Mouse (Mus musculus): ENCODE data around the gene Greb1. TPM values are rescaled to one million over a fixed set of nuclear protein-coding genes. Genes with fewer than 3 reads are reported as not detected.

Gene Greb1
- polyA plus RNA-seq, 1 experiment from 2014 or later, result 0.59 TPM

DNA sequence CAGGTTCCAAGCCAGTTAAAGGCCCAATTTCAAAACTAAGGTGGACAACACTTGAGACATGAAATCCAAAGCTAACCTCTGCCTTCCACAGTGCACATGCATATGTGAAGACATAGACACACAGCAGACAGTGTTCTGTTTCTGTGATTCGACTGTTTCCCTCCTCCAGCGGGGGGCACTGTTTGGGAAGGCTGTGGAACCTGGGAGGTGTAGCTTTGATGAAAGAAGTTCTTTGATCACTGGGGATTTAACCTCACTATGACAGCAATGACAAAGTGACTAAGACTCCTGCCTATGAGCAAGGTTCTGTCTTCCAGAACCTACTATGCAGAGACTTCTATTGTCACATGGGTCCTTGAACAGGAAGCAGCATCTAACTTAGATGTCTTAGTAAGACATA lies 29.1 kb upstream of the Greb1 start:
- Histone ChIP-seq H3K4me1 (replicated peaks) (0 out of 2 replicates have a peak, but pooled peaks cover 2% of the 10 kb centered on the region), H3K9me3 (replicated peaks) (no peaks in the 10 kb centered on the region), H3K9ac (no peak overlapping the region), H3K27ac (replicated peaks) (no peak overlapping the region), H3K4me3 (replicated peaks) (no peak overlapping the region), H3K27me3 (no peaks in the 10 kb centered on the region), H3K4me2 (no peak overlapping the region), H3K36me3 (replicated peaks) (peaks cover 12% of the 10 kb centered on the region)
- 68% methylated on average over 2 of the region's 2 CpGs for WGBS (ENCODE audit: insufficient replicate concordance)
- no peak for ATAC-seq (ENCODE audit: insufficient read depth)

DNA sequence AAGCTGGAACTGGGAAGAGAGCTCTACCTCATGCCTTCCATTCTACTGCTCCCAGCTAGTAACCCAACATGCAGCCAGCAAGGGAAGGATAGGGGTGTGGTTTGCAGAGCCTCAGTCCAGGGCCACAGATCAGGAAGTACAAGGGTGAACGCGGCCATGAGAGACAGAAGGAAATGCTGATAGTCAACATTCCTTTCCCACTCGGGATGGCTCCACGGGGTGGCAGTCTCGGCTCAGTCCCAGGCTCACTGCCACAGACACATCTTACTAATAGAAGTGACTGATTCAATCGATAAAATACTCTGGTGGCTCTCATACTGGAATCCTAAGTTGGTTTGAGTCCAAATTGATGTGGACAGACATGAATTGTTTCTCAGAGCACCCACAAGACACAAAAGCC lies 27.8 kb upstream of the Greb1 start:
- WGBS (ENCODE audit: insufficient replicate concordance), result 23% methylated on average over 6 of the region's 6 CpGs
- Histone ChIP-seq H3K9ac (no peak overlapping the region), H3K36me3 (replicated peaks) (peaks cover 24% of the 10 kb centered on the region), H3K9me3 (replicated peaks) (no peaks in the 10 kb centered on the region), H3K27me3 (no peaks in the 10 kb centered on the region), H3K4me1 (replicated peaks) (0 out of 2 replicates have a peak, but pooled peaks cover 2% of the 10 kb centered on the region), H3K4me3 (replicated peaks) (no peak overlapping the region), H3K27ac (replicated peaks) (no peak overlapping the region), H3K4me2 (no peak overlapping the region)
- ATAC-seq (ENCODE audit: insufficient read depth), result no peak

DNA sequence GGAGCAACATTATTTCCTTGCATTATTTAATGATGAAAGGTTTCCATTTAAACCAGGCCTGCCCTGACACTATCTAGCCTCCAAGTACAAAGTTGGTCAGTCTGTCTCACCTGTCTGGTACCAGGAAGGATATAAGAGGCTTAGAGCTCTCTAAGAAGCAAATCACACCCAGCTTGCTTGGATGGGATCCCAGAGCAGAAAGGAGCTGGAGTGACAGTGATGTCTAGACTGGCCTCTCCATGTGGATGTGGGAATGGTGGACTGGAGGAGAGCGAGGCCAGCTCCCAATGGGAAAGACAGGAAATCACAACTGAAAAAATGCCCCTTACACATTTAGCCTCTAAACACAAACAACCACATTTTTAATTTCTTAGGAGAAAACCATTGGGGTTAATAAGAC lies 23.0 kb upstream of the Greb1 start:
- no peaks in the 10 kb centered on the region for H3K27me3 ChIP-seq
- H3K4me3 ChIP-seq (replicated peaks), result no peak overlapping the region
- no peaks in the 10 kb centered on the region for H3K4me1 ChIP-seq (replicated peaks)
- peaks cover 68% of the 10 kb centered on the region for H3K36me3 ChIP-seq (replicated peaks)
- no peak overlapping the region for H3K4me2 ChIP-seq
- H3K27ac ChIP-seq (replicated peaks), result no peak overlapping the region
- no peak overlapping the region for H3K9ac ChIP-seq
- 92% methylated on average over 1 of the region's 1 CpGs for WGBS (ENCODE audit: insufficient replicate concordance)
- ATAC-seq (ENCODE audit: insufficient read depth), result no peak
- H3K9me3 ChIP-seq (replicated peaks), result no peaks in the 10 kb centered on the region

DNA sequence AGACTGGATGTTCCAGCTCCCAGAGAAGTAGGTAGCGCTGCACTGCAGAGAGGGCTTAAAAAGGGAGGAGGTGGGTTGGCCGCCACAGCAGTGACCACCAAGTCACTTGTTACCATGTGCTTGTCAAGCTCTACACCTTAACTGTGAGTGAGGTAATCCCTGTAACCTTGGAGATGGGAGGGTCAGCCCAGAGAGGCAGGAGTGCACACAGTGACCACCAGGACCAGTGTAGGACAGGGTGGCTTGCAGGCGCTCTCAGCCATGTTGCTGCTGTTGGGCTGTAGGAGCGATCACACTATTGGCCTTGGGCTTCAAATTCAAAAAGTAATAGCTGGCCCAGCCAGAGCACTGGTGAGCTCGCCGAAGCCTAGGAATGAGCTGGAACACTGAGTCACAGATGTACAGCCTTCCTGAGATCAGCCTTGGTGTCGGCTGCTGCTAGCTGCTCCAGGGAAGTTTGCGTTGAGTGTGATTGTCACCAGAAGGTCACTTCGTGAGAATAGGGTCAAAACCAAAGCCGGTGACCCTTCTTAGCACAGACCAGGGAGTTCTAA lies 21.6 kb upstream of the Greb1 start:
- WGBS (ENCODE audit: insufficient replicate concordance), result 84% methylated on average over 10 of the region's 10 CpGs
- Histone ChIP-seq H3K9me3 (replicated peaks) (no peaks in the 10 kb centered on the region), H3K27ac (replicated peaks) (no peak overlapping the region), H3K4me1 (replicated peaks) (no peaks in the 10 kb centered on the region), H3K36me3 (replicated peaks) (peaks cover 80% of the 10 kb centered on the region), H3K4me2 (no peak overlapping the region), H3K9ac (no peak overlapping the region), H3K4me3 (replicated peaks) (no peak overlapping the region), H3K27me3 (no peaks in the 10 kb centered on the region)
- no peak for ATAC-seq (ENCODE audit: insufficient read depth)

DNA sequence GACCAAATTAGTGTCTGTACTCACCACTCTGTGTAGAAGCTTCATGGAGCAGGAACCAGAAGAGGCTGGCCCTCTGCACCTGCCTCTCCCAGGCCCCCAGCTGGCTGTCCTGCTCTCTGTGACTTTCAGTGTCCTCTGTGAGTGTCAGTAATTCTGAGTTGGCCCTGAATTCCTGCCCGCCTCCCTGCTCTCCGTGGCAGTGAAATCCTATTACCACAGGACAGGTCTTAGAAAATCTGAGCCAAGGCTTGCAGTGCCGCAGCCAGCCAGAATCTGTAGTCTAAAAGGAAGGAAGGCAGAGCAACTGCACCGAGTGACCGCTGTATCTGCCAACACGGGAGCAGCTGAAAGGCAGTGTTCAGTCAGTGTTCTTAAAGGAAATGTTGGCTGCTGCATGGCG lies 20.1 kb upstream of the Greb1 start:
- Histone ChIP-seq H3K9ac (no peak overlapping the region), H3K4me2 (no peak overlapping the region), H3K27ac (replicated peaks) (no peak overlapping the region), H3K27me3 (no peaks in the 10 kb centered on the region), H3K4me3 (replicated peaks) (no peak overlapping the region), H3K36me3 (replicated peaks) (peaks cover 86% of the 10 kb centered on the region), H3K4me1 (replicated peaks) (no peaks in the 10 kb centered on the region; the same call in 1 of the 2 replicates), H3K9me3 (replicated peaks) (no peaks in the 10 kb centered on the region)
- WGBS (ENCODE audit: insufficient replicate concordance), result 69% methylated on average over 7 of the region's 7 CpGs
- no peak for ATAC-seq (ENCODE audit: insufficient read depth)

DNA sequence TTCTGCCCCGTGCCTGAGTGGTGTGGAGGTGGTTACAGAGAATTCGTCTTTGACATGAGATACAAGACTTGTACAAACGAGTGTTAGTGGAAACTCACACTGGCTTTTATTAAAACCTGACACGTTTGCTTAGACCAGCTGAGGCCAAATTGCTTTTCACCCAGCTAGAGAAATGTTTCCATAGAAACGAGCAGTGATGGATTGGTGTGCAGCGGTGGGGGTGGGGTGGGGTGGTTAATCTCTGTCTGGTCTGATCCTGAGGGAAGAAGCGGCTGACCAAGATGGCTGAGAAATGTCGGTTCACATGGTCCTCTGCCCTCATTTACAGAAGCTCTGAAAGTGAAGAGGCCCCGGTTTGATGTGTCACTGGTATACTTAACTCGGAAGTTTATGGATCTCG lies 17.8 kb upstream of the Greb1 start:
- Histone ChIP-seq H3K9me3 (replicated peaks) (no peaks in the 10 kb centered on the region), H3K4me3 (replicated peaks) (no peak overlapping the region), H3K36me3 (replicated peaks) (peaks cover 75% of the 10 kb centered on the region), H3K27ac (replicated peaks) (no peak overlapping the region), H3K9ac (no peak overlapping the region), H3K4me1 (replicated peaks) (no peaks in the 10 kb centered on the region; the same call in 1 of the 2 replicates), H3K27me3 (no peaks in the 10 kb centered on the region), H3K4me2 (no peak overlapping the region)
- ATAC-seq (ENCODE audit: insufficient read depth), result no peak
- 69% methylated on average over 11 of the region's 11 CpGs for WGBS (ENCODE audit: insufficient replicate concordance)

DNA sequence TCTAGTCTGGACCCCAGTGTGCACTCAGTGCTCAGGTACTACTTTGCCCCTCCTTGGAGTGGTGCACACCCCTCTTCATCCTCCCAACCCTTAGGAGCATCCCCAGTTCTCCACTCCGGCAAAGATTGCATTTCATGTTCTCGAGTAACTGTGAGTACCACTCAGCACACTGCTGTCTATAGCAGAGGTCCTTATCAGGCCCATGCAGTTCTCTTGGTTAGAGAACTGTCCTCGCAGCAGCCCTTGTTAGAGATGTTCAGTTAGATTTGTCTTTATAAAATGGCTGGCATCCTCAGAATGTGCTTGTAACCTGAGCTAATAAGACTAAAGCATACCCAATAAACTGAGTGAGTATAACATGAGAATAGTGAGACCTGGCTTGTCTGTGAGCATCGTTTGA lies 16.5 kb upstream of the Greb1 start:
- H3K27ac ChIP-seq (replicated peaks), result no peak overlapping the region
- no peak overlapping the region for H3K4me2 ChIP-seq
- H3K27me3 ChIP-seq, result no peaks in the 10 kb centered on the region
- no peak for ATAC-seq (ENCODE audit: insufficient read depth)
- peaks cover 61% of the 10 kb centered on the region for H3K36me3 ChIP-seq (replicated peaks)
- WGBS (ENCODE audit: insufficient replicate concordance), result 35% methylated on average over 4 of the region's 4 CpGs
- H3K9ac ChIP-seq, result no peak overlapping the region
- no peaks in the 10 kb centered on the region for H3K9me3 ChIP-seq (replicated peaks)
- H3K4me1 ChIP-seq (replicated peaks), result peaks cover 7% of the 10 kb centered on the region
- no peak overlapping the region for H3K4me3 ChIP-seq (replicated peaks)

DNA sequence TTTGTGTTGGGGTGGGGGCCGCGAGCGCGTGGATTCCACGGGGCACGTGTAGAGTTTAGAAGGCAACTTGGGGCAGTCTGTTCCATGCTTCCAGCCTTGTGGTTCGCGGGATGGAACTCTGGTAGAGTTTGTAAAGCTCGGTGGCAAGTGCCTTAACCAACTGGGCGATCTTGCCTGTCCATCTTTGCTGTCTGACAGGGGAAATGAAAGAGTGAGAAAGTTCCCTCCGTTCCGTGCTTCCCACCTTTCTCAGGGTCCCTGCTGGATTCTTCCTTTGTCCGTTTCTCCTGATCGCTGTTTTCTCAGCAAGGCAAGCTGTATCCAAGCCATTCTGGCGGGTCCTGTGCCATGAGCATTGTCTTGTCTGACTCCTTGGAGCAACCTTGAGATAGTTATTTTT lies 10.8 kb upstream of the Greb1 start:
- H3K36me3 ChIP-seq (replicated peaks), result peaks cover 10% of the 10 kb centered on the region
- H3K27ac ChIP-seq (replicated peaks), result no peak overlapping the region
- H3K9ac ChIP-seq, result peak overlapping the region; percentile 64
- H3K4me2 ChIP-seq, result peak overlapping the region; percentile 95
- ATAC-seq (ENCODE audit: insufficient read depth), result no peak
- WGBS (ENCODE audit: insufficient replicate concordance), result 2% methylated on average over 15 of the region's 15 CpGs
- peaks cover 42% of the 10 kb centered on the region for H3K27me3 ChIP-seq
- H3K4me3 ChIP-seq (replicated peaks), result peak overlapping the region; percentile 71
- H3K4me1 ChIP-seq (replicated peaks), result peaks cover 25% of the 10 kb centered on the region
- no peaks in the 10 kb centered on the region for H3K9me3 ChIP-seq (replicated peaks)

DNA sequence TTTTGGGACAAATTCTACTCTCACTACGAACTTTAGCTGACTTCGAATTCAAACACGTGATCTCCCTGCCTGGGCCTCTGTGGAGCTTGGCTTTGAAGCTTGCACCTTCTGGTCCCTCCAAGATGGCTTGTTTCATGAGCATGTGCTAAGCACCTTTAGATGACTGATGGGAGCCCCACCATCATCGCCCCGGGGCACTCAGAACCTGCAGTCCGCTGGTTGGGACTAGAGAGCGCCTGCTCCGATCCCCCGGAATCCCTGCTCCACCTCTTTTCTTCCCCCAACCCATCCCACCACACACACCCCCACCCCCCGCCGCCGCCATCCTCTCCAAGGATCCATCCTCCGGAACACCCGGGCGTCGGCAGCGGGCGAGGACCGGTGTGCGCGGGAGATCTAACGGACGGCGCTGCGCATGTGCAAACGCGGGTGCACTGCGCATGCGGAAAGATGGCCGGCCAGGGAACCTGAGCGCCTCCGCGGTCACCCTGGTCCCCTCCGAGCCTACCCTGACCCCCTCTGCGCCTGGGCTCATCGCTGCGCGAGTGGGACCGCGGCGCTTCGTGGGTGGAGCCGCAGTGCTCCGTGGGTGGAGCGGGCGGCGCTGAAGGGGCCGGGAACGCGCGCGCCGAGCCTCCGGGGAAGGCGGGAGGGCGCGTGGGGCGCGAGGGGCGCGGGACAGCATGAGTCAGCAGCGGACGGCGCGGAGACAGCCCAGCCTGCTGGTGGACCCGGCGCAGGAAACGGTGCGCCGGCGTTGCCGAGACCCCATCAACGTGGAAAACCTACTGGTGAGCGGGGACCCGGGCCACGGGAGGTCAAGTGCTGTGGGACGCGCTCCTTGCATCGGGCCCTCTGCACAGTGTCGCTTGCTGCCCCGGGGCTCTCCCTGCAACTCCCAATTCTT lies 10.1 kb upstream of the Greb1 start, which contains the start of gene E2f6:
Gene E2f6 (plus strand): TSS at position 439 of the 907 bp plus-strand sequence.
- H3K36me3 ChIP-seq (replicated peaks), result peaks cover 10% of the 10 kb centered on the region; the same call in 1 of the 2 replicates
- WGBS (ENCODE audit: insufficient replicate concordance), result 6% methylated on average over 81 of the region's 81 CpGs
- H3K4me3 ChIP-seq (replicated peaks), result peak within 1 kb of the TSS; percentile 71
- peak; percentile 71 for ATAC-seq (ENCODE audit: insufficient read depth)
- peak within 1 kb of the TSS; percentile 64 for H3K9ac ChIP-seq
- H3K9me3 ChIP-seq (replicated peaks), result no peaks in the 10 kb centered on the region
- H3K4me1 ChIP-seq (replicated peaks), result peaks cover 25% of the 10 kb centered on the region
- H3K27ac ChIP-seq (replicated peaks), result 0 out of 2 replicates have a peak within 1 kb of the TSS, but pooled peaks have one; percentile 38
- H3K4me2 ChIP-seq, result peak within 1 kb of the TSS; percentile 95
- H3K27me3 ChIP-seq, result peaks cover 44% of the 10 kb centered on the region

DNA sequence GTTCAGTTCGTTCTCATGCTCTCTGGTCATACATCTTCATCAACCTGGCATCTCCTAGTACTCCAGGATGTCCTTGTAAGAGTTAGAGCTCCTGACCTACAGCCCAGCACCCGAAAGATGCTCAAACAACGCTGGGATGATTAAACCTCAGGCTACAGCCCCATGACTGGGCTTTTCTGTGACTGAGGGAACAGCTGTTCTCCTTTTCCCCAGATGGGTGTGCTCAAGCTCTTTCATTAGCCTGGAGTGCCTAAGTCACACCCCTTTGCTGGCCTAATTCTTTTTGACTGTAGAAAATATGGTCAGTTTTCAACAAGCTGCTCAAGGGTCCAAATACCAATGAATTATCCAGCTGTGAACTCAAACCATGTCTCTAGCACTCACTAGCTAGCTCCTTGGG lies 7.4 kb upstream of the Greb1 start:
- H3K27ac ChIP-seq (replicated peaks), result no peak overlapping the region
- H3K9ac ChIP-seq, result no peak overlapping the region
- no peak overlapping the region for H3K4me2 ChIP-seq
- H3K4me1 ChIP-seq (replicated peaks), result peaks cover 25% of the 10 kb centered on the region
- ATAC-seq (ENCODE audit: insufficient read depth), result no peak
- no peaks in the 10 kb centered on the region for H3K36me3 ChIP-seq (replicated peaks)
- no peak overlapping the region for H3K4me3 ChIP-seq (replicated peaks)
- H3K27me3 ChIP-seq, result peaks cover 54% of the 10 kb centered on the region
- 27% methylated on average over 3 of the region's 3 CpGs for WGBS (ENCODE audit: insufficient replicate concordance)
- no peaks in the 10 kb centered on the region for H3K9me3 ChIP-seq (replicated peaks)

DNA sequence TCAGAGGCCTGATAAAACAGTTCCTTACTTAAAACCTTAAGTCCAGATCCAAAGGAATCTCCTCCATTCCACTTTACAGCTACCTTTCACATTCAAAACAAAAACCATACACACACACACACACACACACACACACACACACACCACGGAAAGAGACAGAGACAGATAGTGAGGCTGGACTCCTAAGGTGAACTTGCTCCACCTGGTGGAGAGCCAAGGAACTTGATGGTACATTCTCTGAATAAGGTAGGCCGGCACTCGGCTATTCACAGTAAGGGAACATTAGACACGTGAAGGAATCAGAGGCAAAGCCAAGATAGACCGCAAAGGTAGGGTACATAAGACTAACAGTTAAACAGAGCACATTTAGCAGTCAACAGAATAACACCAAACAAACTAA lies 4.8 kb upstream of the Greb1 start:
- H3K27me3 ChIP-seq, result peaks cover 71% of the 10 kb centered on the region
- H3K4me3 ChIP-seq (replicated peaks), result no peak overlapping the region
- H3K4me2 ChIP-seq, result no peak overlapping the region
- ATAC-seq (ENCODE audit: insufficient read depth), result peak; percentile 31; the same call in 1 of the 2 replicates
- H3K4me1 ChIP-seq (replicated peaks), result peaks cover 2% of the 10 kb centered on the region
- no peak overlapping the region for H3K9ac ChIP-seq
- 4% methylated on average over 5 of the region's 5 CpGs for WGBS (ENCODE audit: insufficient replicate concordance)
- H3K9me3 ChIP-seq (replicated peaks), result no peaks in the 10 kb centered on the region
- H3K36me3 ChIP-seq (replicated peaks), result no peaks in the 10 kb centered on the region
- H3K27ac ChIP-seq (replicated peaks), result no peak overlapping the region
